Mouse (Mus musculus) erythroblast, embryonic 14.5 days (primary cell): ENCODE measurements around the gene Arhgef7.

Source experiments
- GATA1 ChIP-seq: IDR thresholded peaks from 2 replicates; pipeline ENCODE4 v1.6.1; 2012; ENCODE audit warnings: low read length, inconsistent platforms, mixed read lengths
- TAL1 ChIP-seq: IDR thresholded peaks from 3 replicates; pipeline ENCODE4 v1.6.1; 2012; ENCODE audit warnings: low read length, inconsistent platforms, mixed read lengths

- TF ChIP-seq TAL1 (no peak), GATA1 (no peak)
Measured at GRCm38 (mm10) chr8:11717194-11717593, 10.3 kb upstream of the Arhgef7 start.
